Mouse (Mus musculus) G1E (cell line): Measurements from ENCODE around the gene Mbd4.

Source experiments
- CTCF ChIP-seq: IDR thresholded peaks from 2 replicates; pipeline ENCODE4 v1.5.1; 2012; ENCODE audit warnings: low read depth, low read length, inconsistent platforms, mixed read lengths
- GATA1 ChIP-seq: IDR thresholded peaks from 2 replicates; pipeline ENCODE4 v1.6.1; 2012; ENCODE audit warnings: borderline replicate concordance, low read length, inconsistent platforms, mixed read lengths
- GATA2 ChIP-seq: IDR thresholded peaks from 2 replicates; pipeline ENCODE4 v1.6.1; 2012; ENCODE audit warnings: low read depth, low read length, inconsistent platforms, borderline replicate concordance
- POLR2AphosphoS5 ChIP-seq: IDR thresholded peaks from 2 replicates; pipeline ENCODE4 v1.6.1; 2012; ENCODE audit warnings: low read depth, low read length, inconsistent platforms; ENCODE audit not compliant: insufficient replicate concordance
- TAL1 ChIP-seq: conservative IDR thresholded peaks from 2 replicates; pipeline ENCODE4 v1.6.1; 2012; ENCODE audit warnings: low read depth, low read length, inconsistent platforms, mixed read lengths

DNA sequence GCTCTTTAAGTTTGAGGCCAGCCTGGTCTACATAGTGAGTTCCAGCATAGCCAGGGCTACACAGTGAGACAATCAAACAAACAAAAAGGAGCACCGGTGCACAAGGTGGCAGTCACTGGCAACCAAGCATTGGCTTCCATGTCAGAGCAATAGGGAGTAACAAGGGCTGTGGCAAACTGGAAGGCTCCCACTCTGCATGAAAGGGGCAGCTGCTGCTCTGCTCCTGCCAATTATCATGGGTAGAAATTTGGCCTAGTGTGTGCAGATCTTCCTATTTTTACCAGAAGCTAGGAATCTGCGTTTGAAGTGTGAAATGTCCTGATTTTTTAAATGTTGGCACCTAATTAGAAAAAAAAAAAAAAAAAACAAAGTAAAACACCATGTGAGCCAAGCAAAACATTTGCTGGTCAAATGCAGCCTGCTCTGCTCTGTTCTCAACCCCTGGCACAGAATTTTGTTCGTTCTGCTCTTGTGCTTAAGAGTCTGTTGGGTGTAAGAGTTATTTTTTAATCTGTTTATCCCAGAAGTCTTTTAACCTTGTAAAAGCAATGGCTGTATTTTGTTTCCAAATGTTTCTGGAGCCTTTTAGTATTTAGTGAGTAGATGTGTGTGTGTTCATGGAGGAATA lies 2.7 kb upstream of the Mbd4 start:
- TF ChIP-seq CTCF: no peak
- no peak for TF ChIP-seq GATA1
- no peak for TF ChIP-seq POLR2AphosphoS5
- no peak for TF ChIP-seq TAL1
- no peak for TF ChIP-seq GATA2
